Mouse (Mus musculus): ENCODE measurements around the gene Eci1.

GRCm38 (mm10) chr17:24425905-24426304, 536 bp upstream of the Eci1 start:
- TF ChIP-seq POLR2A (IDR thresholded peaks at IDR 0.05; ENCODE audit: low read depth, low read length) = no peak
- no peak for TF ChIP-seq CTCF (conservative IDR thresholded peaks at IDR 0.05; ENCODE audit: insufficient read depth, insufficient read length, low read depth, low read length)
